Mouse (Mus musculus) MEL (cell line): ENCODE results near the gene Fam53b. TPM values are rescaled to one million over a fixed set of nuclear protein-coding genes. Genes with fewer than 3 reads are reported as not detected.

Experiments used
- DNase-seq: peaks from one replicate; pipeline ENCODE4 v3.0.0; 2011; ENCODE audit warnings: low read depth, low spot score
- H3K27ac ChIP-seq: 2 replicates; pipeline ENCODE4 v1.5.1; 2012; ENCODE audit warnings: low read depth, mild to moderate bottlenecking, control low read depth, low read length, moderate library complexity; ENCODE audit not compliant: control insufficient read depth
- H3K27me3 ChIP-seq, 2 experiments: fragments of 150-350 bp in 1 of 2; sonication (generic) in 1 of 2; 2 replicates each; pipeline ENCODE4 v1.6.1; 2012; ENCODE audit warnings: low read length in 2 of 2, mild to moderate bottlenecking in 2 of 2, improper control_type of control experiment in 1 of 2, moderate library complexity in 1 of 2; ENCODE audit not compliant: insufficient read depth in 2 of 2, control insufficient read depth in 1 of 2
- H3K36me3 ChIP-seq, 2 experiments: 2 replicates each; pipeline ENCODE4 v1.6.1; 2012 to 2014; ENCODE audit warnings: low read length in 2 of 2, improper control_type of control experiment in 1 of 2, inconsistent platforms in 1 of 2, mild to moderate bottlenecking in 1 of 2; ENCODE audit not compliant: insufficient read depth in 2 of 2, control insufficient read depth in 1 of 2
- H3K4me1 ChIP-seq, 2 experiments: fragments of 150-350 bp in 1 of 2; sonication (generic) in 1 of 2; 2 replicates each; pipeline ENCODE4 v1.6.1; 2012; ENCODE audit warnings: low read length in 2 of 2, improper control_type of control experiment in 1 of 2, mild to moderate bottlenecking in 1 of 2; ENCODE audit not compliant: insufficient read depth in 2 of 2, control insufficient read depth in 1 of 2
- H3K4me3 ChIP-seq, 2 experiments: fragments of 150-350 bp in 1 of 2; sonication (generic) in 1 of 2; 2 replicates each; pipeline ENCODE4 v1.5.1; 2012; ENCODE audit warnings: low read depth in 2 of 2, low read length in 2 of 2, mild to moderate bottlenecking in 2 of 2, moderate library complexity in 2 of 2, control low read depth in 1 of 2, improper control_type of control experiment in 1 of 2; ENCODE audit not compliant: control insufficient read depth in 1 of 2, insufficient read depth in 1 of 2
- H3K79me2 ChIP-seq: 2 replicates; pipeline ENCODE4 v1.6.1; 2012; ENCODE audit warnings: mild to moderate bottlenecking, low read length, moderate library complexity; ENCODE audit not compliant: control insufficient read depth, poor library complexity, insufficient read depth
- H3K9ac ChIP-seq: 2 replicates; pipeline ENCODE4 v1.6.1; 2012; ENCODE audit warnings: low read depth, mild to moderate bottlenecking, control low read depth, low read length, moderate library complexity; ENCODE audit not compliant: control insufficient read depth, poor library complexity, severe bottlenecking
- H3K9me3 ChIP-seq: fragments of 150-350 bp; sonication (generic); replicated peaks from 2 replicates; pipeline ENCODE4 v1.6.1; 2012; ENCODE audit warnings: mild to moderate bottlenecking, low read length, improper control_type of control experiment, moderate library complexity; ENCODE audit not compliant: insufficient read depth
- E2F4 ChIP-seq: IDR thresholded peaks from 2 replicates; pipeline ENCODE4 v1.6.1; 2011; ENCODE audit warnings: low read depth, low read length, improper control_type of control experiment, borderline replicate concordance
- EP300 ChIP-seq, 2 experiments: IDR thresholded peaks; 2 replicates each; pipeline ENCODE4 v1.6.1; 2011; ENCODE audit warnings: improper control_type of control experiment in 2 of 2, low read length in 2 of 2, low read depth in 1 of 2, mild to moderate bottlenecking in 1 of 2
- MEF2A ChIP-seq: IDR thresholded peaks from 2 replicates; pipeline ENCODE4 v1.6.1; 2014; ENCODE audit warnings: low read depth, mild to moderate bottlenecking, inconsistent platforms, low read length, improper control_type of control experiment; ENCODE audit not compliant: poor library complexity, insufficient replicate concordance, severe bottlenecking; ENCODE audit errors: extremely low read depth
- MXI1 ChIP-seq: IDR thresholded peaks from 2 replicates; pipeline ENCODE4 v1.6.1; 2011; ENCODE audit warnings: mild to moderate bottlenecking, low read depth, low read length, improper control_type of control experiment
- MYC ChIP-seq: IDR thresholded peaks from 2 replicates; pipeline ENCODE4 v1.6.1; 2011; ENCODE audit warnings: low read depth, mild to moderate bottlenecking, low read length, improper control_type of control experiment, moderate library complexity
- POLR2AphosphoS5 ChIP-seq: IDR thresholded peaks from 2 replicates; pipeline ENCODE4 v1.6.1; 2012; ENCODE audit warnings: low read depth, borderline replicate concordance, mild to moderate bottlenecking, inconsistent platforms, low read length, moderate library complexity, mixed read lengths
- RAD21 ChIP-seq: IDR thresholded peaks from 2 replicates; pipeline ENCODE4 v1.6.1; 2011; ENCODE audit warnings: mild to moderate bottlenecking, low read depth, low read length, improper control_type of control experiment
- TBP ChIP-seq: IDR thresholded peaks from 2 replicates; pipeline ENCODE4 v1.8.0; 2011; ENCODE audit warnings: low read depth, low read length, improper control_type of control experiment
- USF2 ChIP-seq, 2 experiments: IDR thresholded peaks; 2 replicates each; pipeline ENCODE4 v1.6.1; 2011 to 2012; ENCODE audit warnings: improper control_type of control experiment in 2 of 2, low read length in 2 of 2, borderline replicate concordance in 1 of 2, inconsistent platforms in 1 of 2, low read depth in 1 of 2, mild to moderate bottlenecking in 1 of 2; ENCODE audit not compliant: insufficient read depth in 1 of 2
- ZKSCAN1 ChIP-seq: IDR thresholded peaks from 2 replicates; pipeline ENCODE4 v1.6.1; 2012; ENCODE audit warnings: low read depth, mild to moderate bottlenecking, inconsistent platforms, low read length, improper control_type of control experiment, moderate library complexity
- polyA plus RNA-seq, 2 experiments: library from polyadenylated mRNA; stranded (reverse) in 1 of 2; unstranded in 1 of 2; fragments of >175 nt in 1 of 2; fragments of >200 nt in 1 of 2; gene quantifications; 2 replicates each; pipeline versions ENCODE4 v1.2.1 to v1.2.4; 2012; ENCODE audit warnings: low replicate concordance in 2 of 2, low read depth in 1 of 2; ENCODE audit not compliant: insufficient read length in 2 of 2, insufficient read depth in 1 of 2, missing spikeins in 1 of 2
- total RNA-seq: library from RNA; depleted of rRNA; stranded (reverse); fragments of 300-350 nt; gene quantifications from 2 replicates; pipeline ENCODE4 v1.2.3, GENCODE M21; 2012

Fam53b gene
- total and polyA plus RNA-seq, 3 experiments, result 7.9 to 15.4 TPM; not detected in 1

DNA sequence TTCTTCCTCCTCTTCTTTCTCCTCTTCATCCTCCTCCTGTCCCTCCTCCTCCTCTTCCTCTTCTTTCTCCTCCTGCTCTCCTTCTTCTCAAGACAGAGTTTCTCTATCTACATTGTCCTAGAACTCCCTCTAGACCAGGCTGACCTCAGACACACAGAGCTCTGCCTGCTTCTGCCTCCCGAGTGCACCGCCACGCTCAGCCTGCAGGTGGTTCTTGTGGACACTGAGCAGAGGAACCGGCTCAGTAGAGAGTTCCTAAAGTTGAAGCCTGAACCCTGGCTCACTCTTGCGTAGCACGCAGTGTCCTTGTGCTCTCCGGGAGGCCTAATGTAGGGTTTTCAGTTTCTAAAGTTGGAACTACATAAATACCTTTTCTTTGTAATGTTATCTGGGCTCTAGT, 108.6 kb downstream of the Fam53b start (continued):
- TF ChIP-seq E2F4, result no peak

DNA sequence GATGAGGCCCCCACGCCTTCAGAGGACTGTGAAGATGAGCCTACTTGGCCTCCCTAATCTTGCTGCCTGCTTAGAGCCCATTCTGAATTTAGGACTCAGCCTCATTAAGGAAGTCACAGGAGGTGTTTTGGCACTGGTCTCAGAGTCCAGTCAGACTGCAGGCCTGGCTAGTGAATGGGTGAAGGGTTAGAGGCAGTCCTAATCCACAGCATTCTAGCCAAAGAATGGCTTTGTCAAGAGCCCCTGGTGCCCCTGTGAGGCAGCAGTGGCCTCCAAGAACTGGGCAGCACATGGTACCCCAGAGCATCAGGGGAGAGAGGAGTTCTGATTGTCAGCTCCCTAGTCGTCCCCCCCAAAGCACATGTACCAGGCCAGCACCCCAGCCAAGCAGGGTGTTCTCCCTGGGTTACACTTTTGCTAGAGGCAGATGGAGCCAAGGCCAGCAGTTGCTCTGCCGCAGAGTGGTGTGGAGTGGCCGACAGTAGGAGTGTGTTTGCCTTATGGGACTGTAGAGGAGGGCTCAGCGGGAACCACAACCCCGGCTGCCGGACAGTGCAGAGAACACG, 109.3 kb downstream of the Fam53b start:
- DNase-seq, result no peak
- H3K79me2 ChIP-seq, result no peaks in the 10 kb centered on the region
- no peak overlapping the region for H3K4me3 ChIP-seq
- H3K4me1 ChIP-seq, result no peaks in the 10 kb centered on the region
- no peak overlapping the region for H3K9ac ChIP-seq
- TF ChIP-seq TBP, result no peak
- no peak for TF ChIP-seq ZKSCAN1
- no peak for TF ChIP-seq MEF2A
- no peaks in the 10 kb centered on the region for H3K36me3 ChIP-seq
- H3K27me3 ChIP-seq, result no peaks in the 10 kb centered on the region
- H3K9me3 ChIP-seq, result no peaks in the 10 kb centered on the region
- no peak overlapping the region for H3K27ac ChIP-seq

DNA sequence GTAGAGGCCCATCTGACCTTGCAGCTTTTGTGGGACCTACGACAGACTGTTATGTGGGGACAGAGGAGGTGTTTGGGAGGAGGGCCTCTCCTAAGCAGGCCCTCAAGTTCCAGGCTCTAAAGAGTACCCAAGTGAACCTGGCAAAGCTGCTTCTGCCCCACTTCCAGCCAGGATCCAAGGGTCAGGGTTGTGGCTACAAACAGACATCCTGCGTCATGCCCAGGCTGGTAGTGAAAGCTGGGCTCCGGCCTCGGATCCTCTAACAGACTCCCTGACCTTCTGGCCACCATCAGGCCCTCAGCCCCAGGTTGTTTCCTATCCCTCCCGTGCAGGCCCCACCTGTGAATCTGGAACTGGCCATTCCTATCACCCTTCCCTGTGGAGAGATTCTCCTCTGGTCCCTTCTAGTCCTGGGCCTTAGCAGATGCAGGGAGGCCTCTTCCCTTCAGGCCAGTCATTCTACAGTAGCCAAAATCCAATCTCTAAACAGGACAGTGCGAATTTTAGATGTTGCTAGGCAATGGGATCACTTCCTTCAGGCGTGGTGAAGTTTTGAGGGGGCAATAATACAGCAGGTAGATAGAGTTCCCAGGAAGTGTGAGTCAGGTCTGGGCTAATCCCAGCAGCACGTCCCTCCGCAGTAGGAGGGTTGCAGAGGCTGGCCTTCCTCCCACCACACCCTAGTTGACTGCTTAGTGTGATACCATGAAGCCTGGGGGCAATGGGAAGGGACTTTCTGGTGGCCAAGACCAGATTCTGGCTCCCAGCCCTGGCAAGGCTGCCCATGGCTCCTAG, 110.0 kb downstream of the Fam53b start:
- H3K4me3 ChIP-seq, result no peak overlapping the region
- no peaks in the 10 kb centered on the region for H3K79me2 ChIP-seq
- H3K9ac ChIP-seq, result no peak overlapping the region
- DNase-seq, result no peak
- H3K4me1 ChIP-seq, result no peaks in the 10 kb centered on the region
- no peaks in the 10 kb centered on the region for H3K27me3 ChIP-seq
- TF ChIP-seq USF2 (IDR thresholded peaks at IDR 0.05; ENCODE audit: borderline replicate concordance in 1 of 2, insufficient read depth in 1 of 2, low read depth in 1 of 2, low read length in 2 of 2) (no peak), POLR2AphosphoS5 (no peak), EP300 (IDR thresholded peaks at IDR 0.05; ENCODE audit: low read depth in 1 of 2, low read length in 2 of 2) (no peak), MXI1 (no peak), RAD21 (no peak), MYC (no peak)
- H3K27ac ChIP-seq, result no peak overlapping the region
- H3K9me3 ChIP-seq, result no peaks in the 10 kb centered on the region
- H3K36me3 ChIP-seq, result no peaks in the 10 kb centered on the region
